Mouse (Mus musculus) hindbrain, embryonic 10.5 days (tissue): ENCODE results near the gene Eftud2. TPM values are rescaled to one million over a fixed set of nuclear protein-coding genes. Genes with fewer than 3 reads are reported as not detected.
A peak's percentile ranks its signal among the peaks of the same experiment; 100 is the strongest.

Experiments used
- DNase-seq: peaks from one replicate; pipeline ENCODE4 v3.0.0-alpha.2; 2017; ENCODE audit warnings: low spot score
- H3K27ac ChIP-seq: fragments of 300-500 bp; sonication (generic); 2 replicates; pipeline ENCODE4 v1.5.1; 2016; ENCODE audit warnings: mild to moderate bottlenecking, moderate library complexity
- H3K27me3 ChIP-seq: fragments of 300-500 bp; sonication (generic); 2 replicates; pipeline ENCODE4 v1.6.1; 2016; ENCODE audit warnings: mild to moderate bottlenecking; ENCODE audit not compliant: poor library complexity, insufficient read depth, severe bottlenecking
- H3K36me3 ChIP-seq: fragments of 300-500 bp; sonication (generic); 2 replicates; pipeline ENCODE4 v1.6.1; 2016; ENCODE audit warnings: mild to moderate bottlenecking, moderate library complexity
- H3K4me1 ChIP-seq: fragments of 300-500 bp; sonication (generic); replicated peaks from 2 replicates; pipeline ENCODE4 v1.6.1; 2016; ENCODE audit warnings: mild to moderate bottlenecking
- H3K4me3 ChIP-seq: fragments of 300-500 bp; sonication (generic); 2 replicates; pipeline ENCODE4 v1.5.1; 2016; ENCODE audit warnings: mild to moderate bottlenecking, moderate library complexity
- H3K9me3 ChIP-seq: fragments of 300-500 bp; sonication (generic); 2 replicates; pipeline ENCODE4 v1.6.1; 2016; ENCODE audit warnings: mild to moderate bottlenecking, moderate library complexity
- WGBS: fragments of 180-500 bp; shearing (Covaris S2); methylation state at CpG from one replicate; pipeline ENCODE4 v1.1.7; 2016; 5-methylcytosine and 5-hydroxymethylcytosine counted together
- polyA plus RNA-seq: library from polyadenylated mRNA; unstranded; fragments of >200 nt; fragmentation: Nextera tagmentation; extraction: Ambion mirVana; gene quantifications from 2 replicates; pipeline ENCODE4 v1.2.1, GENCODE M21; 2016

Eftud2 gene
- polyA plus RNA-seq, result 290 and 328 TPM in 2 replicates

GRCm38 (mm10) chr11:102880585-102881313 lies at the start of gene Eftud2, which contains the start of gene Ccdc103:
Gene Eftud2, minus strand, starts transcription at chr11:102880985.
Gene Ccdc103, plus strand, starts transcription at chr11:102881204.
- Histone ChIP-seq H3K4me3 (peak within 1 kb of the TSS; percentile 83), H3K9me3 (no peaks in the 10 kb centered on the region), H3K27ac (peak within 1 kb of the TSS; percentile 98), H3K36me3 (peaks cover 25% of the 10 kb centered on the region), H3K4me1 (peaks cover 21% of the 10 kb centered on the region), H3K27me3 (peaks cover 10% of the 10 kb centered on the region)
- peak; percentile 93 for DNase-seq
- WGBS, result under 1% methylated on average over 62 of the region's 62 CpGs

- Histone ChIP-seq H3K9me3 (no peaks in the 10 kb centered on the region), H3K4me1 (peaks cover 45% of the 10 kb centered on the region), H3K27me3 (no peaks in the 10 kb centered on the region), H3K27ac (peak overlapping the region; percentile 95), H3K36me3 (peaks cover 28% of the 10 kb centered on the region), H3K4me3 (peak overlapping the region; percentile 83)
- WGBS, result 3% methylated on average over 10 of the region's 10 CpGs
- DNase-seq, result no peak
Measured at GRCm38 (mm10) chr11:102925351-102925717, 44.5 kb upstream of the Eftud2 start.

GRCm38 (mm10) chr11:102924557-102925350 lies 44.0 kb upstream of the Eftud2 start, which contains the start of gene Kif18b:
Gene Kif18b, minus strand, starts transcription at chr11:102925124.
- under 1% methylated on average over 62 of the region's 62 CpGs for WGBS
- peaks cover 34% of the 10 kb centered on the region for H3K36me3 ChIP-seq
- no peaks in the 10 kb centered on the region for H3K27me3 ChIP-seq
- peaks cover 45% of the 10 kb centered on the region for H3K4me1 ChIP-seq
- no peaks in the 10 kb centered on the region for H3K9me3 ChIP-seq
- peak; percentile 98 for DNase-seq
- peak within 1 kb of the TSS; percentile 83 for H3K4me3 ChIP-seq
- H3K27ac ChIP-seq, result peak within 1 kb of the TSS; percentile 95

GRCm38 (mm10) chr11:102921491-102921890 lies 40.7 kb upstream of the Eftud2 start:
- no peak overlapping the region for H3K27ac ChIP-seq
- no peaks in the 10 kb centered on the region for H3K9me3 ChIP-seq
- H3K27me3 ChIP-seq, result no peaks in the 10 kb centered on the region
- no peak for DNase-seq
- peaks cover 48% of the 10 kb centered on the region for H3K36me3 ChIP-seq
- WGBS, result 87% methylated on average over 6 of the region's 6 CpGs
- H3K4me3 ChIP-seq, result no peak overlapping the region; the same call in 1 of the 2 replicates
- H3K4me1 ChIP-seq, result peaks cover 45% of the 10 kb centered on the region

- Histone ChIP-seq H3K27me3 (no peaks in the 10 kb centered on the region), H3K4me3 (no peak overlapping the region), H3K27ac (no peak overlapping the region), H3K4me1 (peaks cover 20% of the 10 kb centered on the region), H3K36me3 (peaks cover 81% of the 10 kb centered on the region), H3K9me3 (no peaks in the 10 kb centered on the region)
- WGBS, result 94% methylated on average over 4 of the region's 4 CpGs
- no peak for DNase-seq
Measured at GRCm38 (mm10) chr11:102918077-102918476, 37.3 kb upstream of the Eftud2 start.

- Histone ChIP-seq H3K4me3 (no peak overlapping the region), H3K4me1 (no peaks in the 10 kb centered on the region), H3K36me3 (peaks cover 80% of the 10 kb centered on the region), H3K9me3 (no peaks in the 10 kb centered on the region), H3K27ac (no peak overlapping the region), H3K27me3 (no peaks in the 10 kb centered on the region)
- WGBS, result 92% methylated on average over 9 of the region's 9 CpGs
- DNase-seq, result no peak
Measured at GRCm38 (mm10) chr11:102915380-102915779, 34.6 kb upstream of the Eftud2 start.

GRCm38 (mm10) chr11:102911376-102911775 lies 30.6 kb upstream of the Eftud2 start:
- no peak for DNase-seq
- 76% methylated on average over 7 of the region's 7 CpGs for WGBS
- Histone ChIP-seq H3K36me3 (peaks cover 99% of the 10 kb centered on the region), H3K4me1 (no peaks in the 10 kb centered on the region), H3K9me3 (no peaks in the 10 kb centered on the region), H3K27ac (no peak overlapping the region), H3K4me3 (no peak overlapping the region), H3K27me3 (no peaks in the 10 kb centered on the region)

- no peak overlapping the region for H3K4me3 ChIP-seq
- H3K9me3 ChIP-seq, result no peaks in the 10 kb centered on the region
- no peak overlapping the region for H3K27ac ChIP-seq
- DNase-seq, result no peak
- H3K4me1 ChIP-seq, result peaks cover 7% of the 10 kb centered on the region
- WGBS, result 77% methylated on average over 7 of the region's 7 CpGs
- peaks cover 39% of the 10 kb centered on the region for H3K36me3 ChIP-seq
- H3K27me3 ChIP-seq, result peaks cover 7% of the 10 kb centered on the region
Measured at GRCm38 (mm10) chr11:102903654-102904053, 22.9 kb upstream of the Eftud2 start.

GRCm38 (mm10) chr11:102902107-102902506 lies 21.3 kb upstream of the Eftud2 start:
- H3K4me1 ChIP-seq, result peaks cover 17% of the 10 kb centered on the region
- no peak overlapping the region for H3K4me3 ChIP-seq
- peaks cover 24% of the 10 kb centered on the region for H3K36me3 ChIP-seq
- peaks cover 22% of the 10 kb centered on the region for H3K27me3 ChIP-seq
- no peaks in the 10 kb centered on the region for H3K9me3 ChIP-seq
- 0 out of 2 replicates have a peak overlapping the region, but pooled peaks have one; percentile 35 for H3K27ac ChIP-seq
- no peak for DNase-seq
- WGBS, result 85% methylated on average over 5 of the region's 5 CpGs

GRCm38 (mm10) chr11:102901199-102901598 lies 20.4 kb upstream of the Eftud2 start:
- no peak overlapping the region for H3K4me3 ChIP-seq
- H3K27ac ChIP-seq, result no peak overlapping the region
- 70% methylated on average over 4 of the region's 4 CpGs for WGBS
- no peak for DNase-seq
- H3K9me3 ChIP-seq, result no peaks in the 10 kb centered on the region
- H3K27me3 ChIP-seq, result peaks cover 31% of the 10 kb centered on the region
- peaks cover 25% of the 10 kb centered on the region for H3K4me1 ChIP-seq
- H3K36me3 ChIP-seq, result peaks cover 15% of the 10 kb centered on the region

- no peak within 1 kb of the TSS for H3K27ac ChIP-seq
- no peaks in the 10 kb centered on the region for H3K9me3 ChIP-seq
- peaks cover 35% of the 10 kb centered on the region for H3K27me3 ChIP-seq
- peak; percentile 82 for DNase-seq
- no peak within 1 kb of the TSS for H3K4me3 ChIP-seq
- peaks cover 10% of the 10 kb centered on the region for H3K36me3 ChIP-seq
- H3K4me1 ChIP-seq, result peaks cover 25% of the 10 kb centered on the region
- 17% methylated on average over 7 of the region's 7 CpGs for WGBS
Measured at GRCm38 (mm10) chr11:102900763-102901162, 20.0 kb upstream of the Eftud2 start, which contains the start of gene Gfap. Gene Gfap, minus strand, starts transcription at chr11:102900912.

- peaks cover 23% of the 10 kb centered on the region for H3K4me1 ChIP-seq
- DNase-seq, result no peak
- H3K9me3 ChIP-seq, result no peaks in the 10 kb centered on the region
- no peak overlapping the region for H3K27ac ChIP-seq
- no peak overlapping the region for H3K4me3 ChIP-seq
- peaks cover 58% of the 10 kb centered on the region for H3K27me3 ChIP-seq
- H3K36me3 ChIP-seq, result no peaks in the 10 kb centered on the region
- 81% methylated on average over 9 of the region's 9 CpGs for WGBS
Measured at GRCm38 (mm10) chr11:102898408-102898807, 17.6 kb upstream of the Eftud2 start.

- Histone ChIP-seq H3K4me3 (no peak overlapping the region), H3K27ac (no peak overlapping the region), H3K4me1 (peaks cover 30% of the 10 kb centered on the region), H3K27me3 (peaks cover 76% of the 10 kb centered on the region), H3K36me3 (no peaks in the 10 kb centered on the region), H3K9me3 (no peaks in the 10 kb centered on the region)
- DNase-seq, result no peak
- 76% methylated on average over 20 of the region's 20 CpGs for WGBS
Measured at GRCm38 (mm10) chr11:102896641-102897040, 15.9 kb upstream of the Eftud2 start.
